Mouse (Mus musculus) skeletal muscle tissue, adult 2 months (tissue): ENCODE data around the gene Onecut3.
A peak's percentile ranks its signal among the peaks of the same experiment; 100 is the strongest.

ENCODE experiments used
- DNase-seq: peaks from one replicate; pipeline ENCODE4 v3.0.0-alpha.2; 2012; ENCODE audit warnings: low read depth, low spot score

The Onecut3 gene

GRCm38 (mm10) chr10:80494732-80495131, at the start of gene Onecut3:
TSS of gene Onecut3 (plus strand) at chr10:80494835.
- no peak for DNase-seq

DNA sequence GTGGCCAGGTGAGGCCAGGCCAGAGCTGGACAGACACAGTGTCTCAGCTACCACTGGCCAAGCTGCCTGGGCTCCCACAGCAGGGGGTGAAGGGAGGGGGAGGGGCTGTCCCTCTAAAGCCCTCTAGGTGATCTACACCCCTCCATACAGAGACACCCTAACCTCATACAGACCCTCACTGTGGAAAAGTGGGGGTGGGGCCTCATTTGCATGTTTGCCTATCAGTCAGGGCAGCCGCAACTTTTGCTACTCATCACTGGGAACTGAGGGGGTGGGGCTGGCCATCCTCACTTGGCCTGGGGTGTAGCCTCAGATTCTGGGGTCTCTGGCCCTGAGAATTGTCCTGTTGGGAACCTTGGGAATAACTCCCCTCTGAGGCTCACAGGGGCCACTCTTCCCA, 49.6 kb upstream of the Onecut3 start:
- no peak for DNase-seq

DNA sequence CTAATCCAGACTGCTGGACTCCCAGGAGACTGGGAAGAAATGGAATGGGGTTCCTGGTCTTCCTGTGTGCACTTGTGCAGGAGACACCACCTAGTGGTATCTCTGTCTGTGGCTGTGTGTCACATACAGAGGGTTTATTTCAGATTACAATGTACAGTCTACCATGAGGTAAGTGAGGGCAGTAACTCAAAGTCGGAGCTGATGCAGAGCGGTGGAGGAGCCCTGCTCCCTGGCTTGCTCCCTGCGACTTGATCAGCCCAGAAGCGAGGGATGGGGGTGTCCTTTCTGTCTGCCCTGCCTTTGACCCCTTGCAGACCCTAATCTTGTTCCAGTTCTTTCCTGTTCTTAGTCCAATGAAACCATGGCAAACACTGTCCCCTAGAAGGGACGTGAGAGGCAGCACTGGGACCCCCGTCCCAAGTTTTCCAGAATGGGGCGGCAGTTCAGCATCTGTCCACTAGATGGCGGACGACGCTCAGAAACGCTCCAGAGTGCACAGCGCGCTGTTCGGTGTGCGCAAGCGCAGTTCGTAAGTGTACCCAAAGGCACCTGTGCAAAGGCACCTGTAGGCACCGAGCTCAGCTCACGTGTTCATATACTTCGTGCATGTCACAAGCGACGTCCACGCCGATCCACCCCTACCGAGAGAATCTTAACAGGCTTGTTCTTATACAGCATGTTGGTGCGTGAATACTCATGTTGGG, 48.6 kb upstream of the Onecut3 start:
- peak; percentile 69 for DNase-seq

- DNase-seq = no peak
Observed at GRCm38 (mm10) chr10:80450599-80450998, 44.0 kb upstream of the Onecut3 start.

DNA sequence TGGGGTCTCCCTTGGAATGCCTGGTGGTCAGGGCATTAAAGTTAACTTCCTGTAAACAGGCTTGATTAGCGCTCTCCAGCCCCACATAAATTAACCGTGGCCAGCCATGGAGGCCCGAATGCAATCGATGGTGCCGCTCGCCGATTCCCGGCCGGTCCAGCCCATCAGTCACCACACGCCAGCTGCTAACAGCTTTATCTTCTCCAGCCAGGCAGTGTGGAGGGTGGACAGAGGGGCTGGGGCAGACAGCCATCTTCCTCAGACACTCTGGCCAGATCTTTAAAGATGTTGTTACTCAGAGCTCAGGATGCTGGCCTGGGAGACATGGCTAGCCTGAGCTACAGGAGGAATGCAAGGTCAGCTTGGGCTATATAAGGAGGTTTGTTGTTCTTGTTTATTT, 41.0 kb upstream of the Onecut3 start:
- no peak for DNase-seq

GRCm38 (mm10) chr10:80454781-80455180, 39.9 kb upstream of the Onecut3 start:
- no peak for DNase-seq

- DNase-seq = no peak
Observed at GRCm38 (mm10) chr10:80455697-80456096, 38.9 kb upstream of the Onecut3 start.

DNA sequence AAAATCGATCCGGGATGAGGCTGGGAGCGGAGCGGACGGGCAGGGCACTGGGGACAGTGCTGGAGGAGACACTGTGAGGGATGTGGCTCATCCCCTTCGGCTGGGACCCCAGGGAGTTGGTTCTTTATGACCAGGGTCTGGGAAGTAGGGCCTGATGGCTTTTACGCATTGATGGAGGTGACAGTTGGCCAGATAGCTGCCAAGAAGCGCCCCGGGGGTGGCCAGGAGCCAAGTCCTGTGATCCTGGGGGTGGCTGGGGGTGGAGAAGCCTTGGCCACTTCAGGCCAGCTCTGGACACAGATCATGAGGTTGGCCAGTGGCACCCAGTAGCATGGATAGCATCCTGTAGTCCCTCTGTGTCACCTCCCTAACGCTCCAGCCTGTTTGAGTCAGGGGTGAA, 35.4 kb upstream of the Onecut3 start:
- DNase-seq = no peak

DNA sequence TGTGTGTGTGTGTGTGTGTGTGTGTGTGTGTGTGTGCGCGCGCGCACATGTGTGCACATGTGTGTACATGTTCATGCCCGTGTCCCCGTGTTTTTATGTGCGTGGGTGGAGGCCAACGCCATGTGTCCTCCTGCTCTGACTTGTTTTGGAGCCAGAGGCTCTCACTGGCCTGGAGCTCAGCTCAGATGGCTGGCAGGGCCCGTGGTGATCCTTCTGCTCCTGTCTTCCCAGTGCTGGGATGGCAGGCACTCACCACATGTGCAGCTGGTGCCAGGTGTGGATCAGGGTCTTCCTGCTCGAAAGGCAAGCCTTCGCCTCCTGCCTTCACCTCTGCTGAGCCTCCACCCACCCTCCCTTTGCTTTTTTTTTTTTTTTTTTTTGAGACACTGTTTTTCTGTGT, 35.0 kb upstream of the Onecut3 start:
- DNase-seq = no peak

GRCm38 (mm10) chr10:80460324-80460723, 34.3 kb upstream of the Onecut3 start:
- no peak for DNase-seq

GRCm38 (mm10) chr10:80461346-80461745, 33.3 kb upstream of the Onecut3 start:
- DNase-seq = no peak

DNA sequence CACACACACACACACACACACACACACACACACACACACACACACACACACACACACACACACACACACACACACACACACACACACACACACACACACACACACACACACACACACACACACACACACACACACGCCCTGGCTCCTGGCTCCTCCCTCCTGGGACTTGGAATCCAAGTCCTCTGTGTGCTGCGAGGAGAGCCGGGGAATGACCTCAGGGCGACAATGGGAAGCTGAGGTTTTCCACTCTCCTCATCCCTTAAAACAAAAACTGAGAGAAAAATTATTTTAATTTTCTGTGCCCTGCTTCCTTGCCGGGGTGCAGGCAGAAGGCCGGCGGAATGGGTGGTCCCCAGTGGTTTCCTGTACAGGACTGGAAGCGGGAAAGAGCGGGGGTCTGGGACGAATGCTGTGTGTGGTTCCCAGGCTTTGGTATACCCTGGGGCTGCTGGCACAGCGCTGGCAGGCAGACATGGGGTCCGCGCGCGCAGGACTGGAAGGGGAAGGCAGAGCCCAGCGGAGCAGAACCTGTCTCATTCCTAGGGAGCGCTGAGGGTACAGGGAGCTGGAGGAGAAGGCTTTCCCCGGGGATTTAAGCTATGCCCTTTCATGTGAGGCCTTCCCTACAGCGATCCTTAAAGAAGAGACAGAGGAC, 30.1 kb upstream of the Onecut3 start:
- DNase-seq = no peak

DNA sequence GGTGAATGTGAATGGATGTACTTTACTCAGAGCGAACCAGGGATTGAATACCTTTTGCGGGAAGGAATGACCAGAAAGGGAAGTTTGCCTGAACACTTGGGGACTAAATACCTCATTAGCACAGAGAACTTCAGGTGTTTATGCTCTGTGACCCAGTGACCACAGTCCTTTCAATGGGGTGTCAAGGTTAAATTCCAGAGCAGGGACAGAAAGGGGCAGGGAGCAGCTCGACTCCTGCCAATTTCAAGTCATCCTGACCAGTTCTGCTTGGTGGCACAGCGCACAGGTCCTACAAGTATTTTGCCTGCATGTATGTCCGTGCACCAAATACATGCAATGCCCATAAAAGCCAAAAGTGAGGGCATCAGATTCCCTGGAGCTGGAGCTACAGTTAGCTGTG, 29.6 kb upstream of the Onecut3 start:
- DNase-seq = no peak

GRCm38 (mm10) chr10:80475290-80475959, 19.2 kb upstream of the Onecut3 start:
- DNase-seq = peak; percentile 86

DNA sequence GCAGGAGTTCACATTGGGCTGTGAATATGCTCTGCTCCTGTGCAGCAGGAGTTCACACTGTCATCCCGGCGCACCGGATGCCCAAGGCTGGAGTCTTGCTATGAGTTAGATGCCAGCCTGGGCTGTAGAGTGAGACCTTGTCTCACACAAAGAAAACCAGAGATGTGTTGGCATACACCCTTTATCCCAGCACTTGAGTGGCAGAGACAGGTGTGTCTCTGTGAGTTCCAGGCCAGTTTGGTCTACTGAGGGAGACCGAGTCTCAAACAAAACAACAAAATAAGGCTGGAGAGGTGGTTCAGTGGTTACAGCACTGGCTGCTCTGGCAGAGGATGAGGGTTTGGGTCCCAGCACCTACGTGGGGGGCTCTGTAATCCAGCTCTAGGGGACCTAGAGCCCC, 16.1 kb upstream of the Onecut3 start:
- DNase-seq = no peak

GRCm38 (mm10) chr10:80481002-80481401, 13.6 kb upstream of the Onecut3 start:
- DNase-seq = no peak

DNA sequence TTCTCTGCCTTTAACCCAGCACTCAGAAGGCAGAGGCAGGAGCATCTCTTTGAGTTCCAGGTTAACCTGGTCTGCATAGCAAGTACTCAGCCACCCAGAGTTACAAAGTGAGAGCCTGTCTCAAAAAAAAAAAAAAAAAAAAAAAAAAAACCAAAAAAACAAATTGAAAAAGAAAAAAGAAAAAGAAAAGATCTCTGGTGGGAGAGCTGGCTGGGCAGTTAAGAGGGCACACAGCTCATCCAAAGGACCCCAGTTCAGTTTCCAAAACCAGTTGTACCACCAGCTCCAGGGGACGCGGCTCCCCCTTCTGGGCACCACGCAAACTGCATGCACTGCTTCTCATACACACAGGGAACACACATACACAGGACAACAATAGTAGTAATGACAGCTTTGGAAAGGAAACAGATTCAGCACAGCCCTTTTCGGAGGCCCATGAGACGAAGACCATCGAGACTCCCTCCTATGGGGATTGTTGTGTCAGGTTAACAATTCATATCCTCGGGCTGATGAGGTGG, 7.7 kb upstream of the Onecut3 start:
- DNase-seq = no peak

DNA sequence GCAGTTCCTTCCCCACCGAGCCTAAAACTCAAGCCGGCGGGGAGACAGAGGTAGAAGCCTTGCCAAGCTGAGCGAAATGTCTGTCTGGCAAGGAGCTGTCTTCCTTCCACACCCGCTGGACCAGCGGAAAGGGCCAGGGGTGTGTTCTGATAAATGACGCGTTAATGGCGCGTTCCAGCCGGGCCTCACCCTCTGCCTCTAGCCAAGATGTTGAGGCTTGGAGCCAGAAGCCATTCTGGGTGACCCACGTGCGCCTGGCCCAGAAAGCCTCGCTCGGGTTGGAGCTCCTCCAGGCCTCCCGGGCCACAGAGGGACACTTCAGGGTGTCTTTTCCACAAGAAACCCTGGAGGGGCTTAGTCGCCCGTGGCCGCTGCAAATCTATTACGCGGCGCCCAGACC, 4.6 kb upstream of the Onecut3 start:
- DNase-seq = peak; percentile 65

DNA sequence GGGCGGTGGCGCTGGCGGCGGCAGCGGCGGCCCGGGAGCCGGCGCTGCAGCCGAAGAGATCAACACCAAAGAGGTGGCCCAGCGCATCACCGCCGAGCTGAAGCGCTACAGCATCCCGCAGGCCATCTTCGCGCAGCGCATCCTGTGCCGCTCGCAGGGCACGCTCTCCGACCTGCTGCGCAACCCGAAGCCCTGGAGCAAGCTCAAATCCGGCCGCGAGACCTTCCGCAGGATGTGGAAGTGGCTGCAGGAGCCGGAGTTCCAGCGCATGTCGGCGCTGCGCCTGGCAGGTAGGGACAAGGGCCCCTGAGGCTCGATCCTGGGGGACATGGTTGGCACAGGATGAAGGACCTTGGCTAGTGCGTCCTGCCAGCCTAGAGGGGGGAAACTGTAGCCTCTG, 1.3 kb downstream of the Onecut3 start:
- DNase-seq = no peak

DNA sequence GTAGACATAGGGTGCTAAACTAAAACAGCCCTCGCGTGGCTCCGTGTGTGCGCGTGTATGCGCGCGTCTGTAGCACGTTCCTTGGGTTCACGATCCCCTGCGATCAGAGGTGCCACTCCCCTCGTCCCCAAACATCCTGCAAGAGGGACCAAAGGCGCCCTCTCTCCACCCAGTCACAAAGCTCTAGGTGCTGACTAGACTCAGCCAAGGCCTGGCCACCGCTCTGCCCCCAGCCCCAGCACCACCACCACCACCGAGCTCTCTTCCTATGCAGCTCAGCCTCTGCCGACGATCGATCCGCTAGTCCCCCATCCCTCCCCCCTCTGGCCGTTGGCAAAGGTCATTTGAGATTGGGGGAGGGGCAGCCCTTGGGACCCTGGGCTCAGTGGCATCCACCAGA, 1.8 kb downstream of the Onecut3 start:
- no peak for DNase-seq

DNA sequence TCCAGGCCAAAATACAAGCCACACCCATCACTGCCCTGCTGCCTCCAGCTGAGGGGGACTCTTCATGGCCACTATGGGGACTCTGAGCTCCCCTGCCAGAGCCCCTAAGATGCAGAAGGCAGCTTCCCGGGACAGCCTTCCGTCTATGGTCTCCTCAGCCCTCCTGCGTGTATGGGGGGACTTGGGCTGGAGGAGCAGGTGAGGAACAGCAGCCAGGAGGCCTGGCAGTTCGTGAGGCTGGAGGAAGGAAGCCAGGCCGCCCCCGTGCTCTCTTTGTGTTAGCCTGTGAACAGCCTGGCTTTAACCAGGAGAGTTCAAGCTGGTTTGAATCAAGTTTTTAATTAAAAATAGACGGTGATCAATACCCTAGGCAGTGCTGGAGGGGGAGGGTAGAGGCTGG, 7.7 kb downstream of the Onecut3 start:
- no peak for DNase-seq

DNA sequence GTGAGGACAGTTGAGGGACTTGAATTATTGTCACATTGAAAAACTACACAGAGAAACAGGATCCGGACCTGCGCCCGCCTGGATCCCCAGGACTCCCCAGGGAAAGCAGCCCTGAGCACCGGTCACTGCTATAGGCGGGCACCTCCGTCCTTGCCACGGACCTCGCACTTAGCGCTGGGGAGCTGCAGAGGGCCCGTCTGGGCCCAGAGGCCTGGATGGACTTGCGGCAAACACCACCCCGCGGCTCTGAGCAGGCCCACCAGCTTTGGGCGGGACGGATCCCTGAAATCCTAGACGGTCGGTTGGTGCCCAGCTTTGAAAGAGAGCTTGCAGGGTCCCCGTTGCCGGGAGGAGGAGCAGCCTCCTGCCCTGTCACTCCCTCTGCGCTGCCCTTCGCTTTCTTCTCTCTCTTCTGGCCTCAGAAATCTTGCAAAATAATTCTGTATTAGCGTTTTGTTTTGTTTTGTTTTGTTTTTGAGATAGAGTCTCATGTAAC, 8.2 kb downstream of the Onecut3 start:
- no peak for DNase-seq
